Mouse (Mus musculus): Measurements from ENCODE around the gene Nup188.

The Nup188 gene

DNA sequence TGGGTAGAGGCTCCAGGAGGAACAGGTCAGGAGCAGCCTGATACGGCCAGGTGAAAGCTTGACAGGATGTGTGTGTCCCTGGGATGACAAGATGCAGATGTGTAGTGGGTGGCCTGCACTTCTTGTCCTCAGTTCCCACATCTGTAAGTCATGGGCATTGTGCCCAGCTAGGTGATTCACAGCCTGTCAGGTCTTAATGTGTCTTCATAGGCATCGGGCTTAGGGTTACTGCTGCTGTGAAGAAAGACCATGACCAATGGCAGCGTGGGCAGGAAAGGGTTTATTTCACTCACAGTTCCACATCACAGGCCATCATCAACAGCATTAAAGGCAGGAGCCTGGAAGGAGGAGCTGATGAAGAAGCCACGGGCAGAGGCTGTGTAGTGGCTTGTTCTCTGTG is 99.4 kb downstream of the Nup188 start:
- no peak for DNase-seq (ENCODE audit: low read depth, low spot score)

DNA sequence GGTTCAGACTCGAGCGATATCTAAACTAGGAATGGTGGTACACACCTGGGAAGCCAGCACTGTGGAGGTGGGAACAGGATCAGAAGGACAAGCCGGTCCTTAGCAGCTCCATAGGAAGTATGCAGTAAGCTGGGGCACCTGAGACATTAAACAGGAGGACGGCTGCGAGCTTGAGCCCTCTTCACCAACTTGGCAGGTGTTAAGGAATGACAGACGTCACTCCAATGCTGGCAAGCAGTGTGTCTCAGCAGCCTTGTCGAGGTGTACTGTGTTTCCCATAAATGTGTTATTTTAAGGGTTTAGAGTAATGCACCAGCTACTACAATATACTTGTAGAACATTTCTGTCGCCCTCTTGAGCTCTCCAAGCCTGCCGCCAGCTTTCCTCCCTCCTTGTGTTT is 100.7 kb downstream of the Nup188 start:
- DNase-seq (ENCODE audit: low read depth, low spot score): no peak

DNA sequence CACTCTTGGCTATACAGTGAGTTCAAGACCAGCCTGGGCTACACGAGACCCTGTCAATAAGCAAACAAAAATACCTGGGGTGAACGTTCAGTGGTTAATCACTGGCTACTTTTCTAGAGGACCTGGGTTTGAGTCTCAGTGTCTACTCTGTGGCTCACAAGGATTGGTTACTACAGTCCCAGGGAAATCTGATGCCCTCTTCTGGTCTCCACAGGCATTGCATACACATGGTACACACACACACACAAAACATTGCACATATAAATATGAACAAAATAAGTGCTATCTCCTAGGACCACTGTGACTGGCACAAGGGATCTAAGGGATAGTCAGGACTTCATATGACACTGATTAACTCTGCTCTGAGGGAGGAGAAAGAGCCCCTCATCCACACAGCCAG is 102.8 kb downstream of the Nup188 start:
- DNase-seq (ENCODE audit: low read depth, low spot score): no peak

DNA sequence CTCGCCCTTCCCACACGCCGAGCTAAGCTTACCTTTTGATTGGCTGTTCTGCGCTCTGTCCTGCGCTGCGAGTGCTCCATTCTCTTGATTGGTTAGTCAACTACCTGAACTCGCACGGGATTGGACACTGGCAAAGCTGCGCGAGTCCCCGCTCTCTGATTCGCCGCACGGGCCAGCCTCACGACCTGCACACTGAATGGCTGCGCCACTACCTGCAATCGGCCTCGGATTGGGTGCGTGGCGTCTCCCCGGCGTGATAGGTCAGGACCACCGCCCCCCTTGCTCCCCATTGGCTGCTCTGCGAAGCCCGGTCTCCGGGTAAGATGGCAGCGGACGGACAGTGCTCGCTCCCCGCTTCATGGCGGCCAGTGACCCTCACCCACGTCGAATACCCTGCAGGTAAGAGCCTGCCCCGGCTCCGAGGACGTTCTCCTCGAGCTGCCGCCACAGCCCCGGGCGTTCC is 105.9 kb downstream of the Nup188 start, which contains the start of gene Dolpp1:
Gene Dolpp1 (plus strand): TSS at position 141 of the 463 bp plus-strand sequence.
- peak; percentile 99 for DNase-seq (ENCODE audit: low read depth, low spot score)

DNA sequence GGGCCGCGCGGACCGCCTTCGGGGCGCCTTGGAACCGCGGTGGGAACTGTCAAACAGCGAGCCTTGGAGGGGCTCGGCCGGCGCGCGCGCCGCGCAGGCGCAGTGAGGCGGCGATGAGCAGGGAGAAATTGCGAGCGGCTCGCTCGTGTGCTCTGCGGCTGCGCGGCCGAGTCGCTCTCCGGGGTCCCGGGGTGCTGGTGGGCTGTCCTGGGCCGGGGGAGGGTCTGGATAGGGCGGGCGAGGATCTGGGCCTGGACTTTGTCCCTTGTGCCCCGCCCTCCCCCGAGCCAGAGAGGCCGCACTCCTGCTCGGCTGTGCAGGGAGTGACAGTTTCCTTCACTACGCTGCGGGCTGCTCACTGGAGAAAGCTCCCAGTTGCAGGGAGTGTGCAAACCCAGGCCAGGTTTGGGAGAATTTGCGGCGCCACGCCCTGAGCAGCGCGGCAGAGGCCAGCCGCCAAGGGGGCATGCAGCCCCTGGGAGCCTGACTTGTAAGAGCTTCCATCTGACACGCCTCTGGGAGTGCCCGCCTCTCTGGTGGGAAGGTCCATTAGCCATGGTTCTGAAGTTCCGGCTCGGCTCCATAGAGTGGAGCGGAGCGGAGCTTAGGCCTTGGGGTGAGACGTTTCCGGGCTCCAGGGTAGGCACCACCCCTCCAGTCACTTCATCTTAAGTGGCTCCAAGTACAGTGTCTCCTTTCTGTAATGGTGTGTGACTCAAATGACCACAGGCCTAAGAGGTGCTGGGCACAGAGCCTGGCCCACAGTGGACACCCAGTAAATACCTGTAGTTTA is 106.6 kb downstream of the Nup188 start:
- peak; percentile 94 for DNase-seq (ENCODE audit: low read depth, low spot score)

DNA sequence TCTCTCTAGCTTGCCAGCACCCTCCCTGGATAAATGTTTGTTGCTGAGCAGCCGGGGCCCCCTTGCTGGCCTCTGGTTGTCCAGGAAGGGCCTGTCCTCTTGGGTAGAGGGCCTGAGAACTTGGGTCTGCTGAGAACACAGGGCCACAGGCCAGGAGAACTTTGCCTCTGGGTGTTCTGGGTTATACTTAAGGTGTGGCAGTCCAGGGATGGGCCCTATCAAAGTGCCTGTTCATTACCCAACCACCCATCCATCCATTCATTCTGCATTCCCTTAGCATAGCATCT is 107.1 kb downstream of the Nup188 start:
- DNase-seq (ENCODE audit: low read depth, low spot score): no peak
